Comparison of ENCODE assay signal across 22 mouse cellular contexts in genomic region chr4:46566931-46567671, GRCm38 (mm10). TPM values are rescaled to one million over a fixed set of nuclear protein-coding genes. Genes with fewer than 3 reads are reported as not detected.
A peak's percentile ranks its signal among the peaks of the same experiment; 100 is the strongest.
DNase-seq lines count a peak whose midpoint lies in the region; TF ChIP-seq lines count a peak whose summit lies in the region.
"Had no signal": no experiment of that assay in that cellular context is flagged by ENCODE, and none has a peak within 500 bp of the region (broad histone marks: within the 10 kb centered on the region; RNA-seq: fewer than 3 reads in every experiment).

No protein-coding gene starts in this region.

- H3K36me3 ChIP-seq in splenic B cell, adult 2 months (ENCODE audit: control insufficient read depth, insufficient read depth, low read length, poor library complexity, severe bottlenecking), result peaks cover 3% of the 10 kb centered on the region; the same call in 1 of the 2 replicates
- H3K36me3 ChIP-seq: embryonic facial prominence, embryonic 12.5 days; heart, embryonic 12.5 days; hindbrain, embryonic 12.5 days; limb, embryonic 15.5 days; liver, embryonic 15.5 days; midbrain, embryonic 12.5 days had no signal

- DNase-seq in cerebellum, postnatal 25 days, result peak; percentile 42 to 50
- DNase-seq in cerebellum, postnatal 36 days, result no peak
- DNase-seq in urinary bladder, adult 2 months (ENCODE audit: low spot score), result peak; percentile 8
- DNase-seq in urinary bladder, postnatal 25 days (ENCODE audit: low spot score), result no peak
- DNase-seq in brain, embryonic 14.5 days (ENCODE audit: low read depth), result peak; percentile 55
- DNase-seq in splenic B cell, adult 2 months (ENCODE audit: low read depth, low spot score), result peak; percentile 35
- DNase-seq in lung, postnatal 36 days, result no peak
- DNase-seq in thymus, postnatal 0 days (ENCODE audit: low spot score), result no peak
- DNase-seq: adrenal gland, postnatal 36 days; cerebellum, adult 18-20 months; heart, postnatal 10 days; kidney, adult 18-20 months; kidney, postnatal 4 days; layer of hippocampus, adult 9-11 months; thymus, adult 18-20 months; thymus, postnatal 4 days had no signal

- TF ChIP-seq CTCF in brain, embryonic 14.5 days (IDR thresholded peaks at IDR 0.05; ENCODE audit: borderline replicate concordance, extremely low read depth, insufficient read depth, insufficient read length), result no peak

- no peaks in the 10 kb centered on the region for H3K27me3 ChIP-seq in splenic B cell, adult 2 months (ENCODE audit: control insufficient read depth, insufficient read depth, low read length, poor library complexity, severe bottlenecking)
- H3K27me3 ChIP-seq: embryonic facial prominence, embryonic 12.5 days; hindbrain, embryonic 12.5 days; limb, embryonic 15.5 days; liver, embryonic 15.5 days; midbrain, embryonic 12.5 days had no signal

- no peak for TF ChIP-seq POLR2A in brain, embryonic 14.5 days (IDR thresholded peaks at IDR 0.05; ENCODE audit: borderline replicate concordance, extremely low read depth, insufficient read depth, insufficient read length, poor library complexity, severe bottlenecking)

RNA-seq across cellular contexts. Expression of gene Trim14, which starts 31.2 kb away (rescaled TPM):
- 5.0 and 5.7 TPM in 2 replicates for polyA plus RNA-seq in urinary bladder, adult 2 months (2012; rRNA removed)
- 0.50 and 0.82 TPM in 2 replicates for polyA plus RNA-seq in brain, embryonic 14.5 days (2012; rRNA removed)
- polyA plus RNA-seq in thymus, postnatal 0 days (2015; fragmentation: Nextera tagmentation; extraction: Ambion mirVana), result 19.8 and 22.4 TPM in 2 replicates

RNA-seq across cellular contexts. Expression of gene Coro2a, which starts 34.9 kb away (rescaled TPM):
- 6.4 and 7.0 TPM in 2 replicates for polyA plus RNA-seq in urinary bladder, adult 2 months (2012; rRNA removed)
- 7.7 and 13.2 TPM in 2 replicates for polyA plus RNA-seq in brain, embryonic 14.5 days (2012; rRNA removed)
- 12.2 and 14.5 TPM in 2 replicates for polyA plus RNA-seq in thymus, postnatal 0 days (2015; fragmentation: Nextera tagmentation; extraction: Ambion mirVana)

Comparison
In these comparisons a context has a peak if more than half of its experiments do, and no peak if none do; other contexts are left out.
1. DNase-seq: peak in cerebellum, postnatal 25 days (2 of 2), urinary bladder, adult 2 months (single experiment), brain, embryonic 14.5 days (single experiment) and splenic B cell, adult 2 months (single experiment); none in cerebellum, postnatal 36 days (0 of 2), urinary bladder, postnatal 25 days (single experiment), lung, postnatal 36 days (single experiment) and thymus, postnatal 0 days (single experiment).